Mouse (Mus musculus) embryonic fibroblast, embryonic 13.5 days (primary cell): ENCODE measurements around the gene Picalm. TPM values are rescaled to one million over a fixed set of nuclear protein-coding genes. Genes with fewer than 3 reads are reported as not detected.

ENCODE experiments used
- H3K27ac ChIP-seq: 2 replicates; pipeline ENCODE4 v1.5.1; 2012; ENCODE audit warnings: low read length, control low read depth, inconsistent platforms; ENCODE audit not compliant: insufficient read depth
- H3K4me1 ChIP-seq: 2 replicates; pipeline ENCODE4 v1.6.1; 2011; ENCODE audit warnings: low read length; ENCODE audit not compliant: control insufficient read depth, insufficient read depth
- H3K4me3 ChIP-seq: 2 replicates; pipeline ENCODE4 v1.5.1; 2011; ENCODE audit warnings: mild to moderate bottlenecking, control low read depth, low read length; ENCODE audit not compliant: insufficient read depth
- CTCF ChIP-seq: IDR thresholded peaks from 2 replicates; pipeline ENCODE4 v1.5.1; 2011; ENCODE audit warnings: mild to moderate bottlenecking, control low read depth, low read length, moderate library complexity, borderline replicate concordance; ENCODE audit not compliant: insufficient read depth
- POLR2A ChIP-seq: IDR thresholded peaks from 2 replicates; pipeline ENCODE4 v1.6.1; 2011; ENCODE audit warnings: low read depth, mild to moderate bottlenecking, control low read depth, low read length, moderate library complexity
- polyA plus RNA-seq: library from polyadenylated mRNA; stranded (reverse); fragments of >200 nt; gene quantifications from 2 replicates; pipeline ENCODE4 v1.2.4, GENCODE M21; 2011; ENCODE audit warnings: low read depth; ENCODE audit not compliant: missing spikeins, insufficient read length

Gene Picalm
- polyA plus RNA-seq, 1 experiment, result 615 TPM

GRCm38 (mm10) chr7:90236289-90236905, 106.4 kb downstream of the Picalm start:
- Histone ChIP-seq H3K4me3 (no peak overlapping the region), H3K27ac (no peak overlapping the region), H3K4me1 (peaks cover 13% of the 10 kb centered on the region)
- no peak for TF ChIP-seq POLR2A
- no peak for TF ChIP-seq CTCF

- no peak for TF ChIP-seq CTCF
- Histone ChIP-seq H3K4me3 (no peak overlapping the region), H3K4me1 (peaks cover 5% of the 10 kb centered on the region; the same call in 1 of the 2 replicates), H3K27ac (0 out of 2 replicates have a peak overlapping the region, but pooled peaks have one; percentile 13)
These were observed 113.1 kb downstream of the Picalm start for GRCm38 (mm10) chr7:90243151-90243550.

GRCm38 (mm10) chr7:90243643-90244042, 113.6 kb downstream of the Picalm start:
- H3K4me3 ChIP-seq, result no peak overlapping the region
- TF ChIP-seq CTCF, result no peak
- no peak for TF ChIP-seq POLR2A

GRCm38 (mm10) chr7:90252946-90253345, 122.9 kb downstream of the Picalm start:
- Histone ChIP-seq H3K27ac (no peak overlapping the region), H3K4me1 (no peaks in the 10 kb centered on the region), H3K4me3 (no peak overlapping the region)
- TF ChIP-seq CTCF (no peak), POLR2A (no peak)

More at GRCm38 (mm10) chr7:90243643-90244042, 113.6 kb downstream of the Picalm start:
- H3K27ac ChIP-seq, result 0 out of 2 replicates have a peak overlapping the region, but pooled peaks have one; percentile 13
- H3K4me1 ChIP-seq, result peaks cover 5% of the 10 kb centered on the region; the same call in 1 of the 2 replicates

- H3K4me1 ChIP-seq, result no peaks in the 10 kb centered on the region
- no peak overlapping the region for H3K27ac ChIP-seq
- no peak overlapping the region for H3K4me3 ChIP-seq
- TF ChIP-seq POLR2A (no peak), CTCF (no peak)
These were observed 128.7 kb downstream of the Picalm start for GRCm38 (mm10) chr7:90258701-90259100.

- H3K4me1 ChIP-seq, result no peaks in the 10 kb centered on the region
- no peak overlapping the region for H3K4me3 ChIP-seq
- TF ChIP-seq CTCF, result no peak
- TF ChIP-seq POLR2A, result no peak
- no peak overlapping the region for H3K27ac ChIP-seq
These were observed 129.9 kb downstream of the Picalm start for GRCm38 (mm10) chr7:90259899-90260298.

GRCm38 (mm10) chr7:90261902-90262599, 132.0 kb downstream of the Picalm start:
- no peak for TF ChIP-seq CTCF
- TF ChIP-seq POLR2A, result no peak

More at GRCm38 (mm10) chr7:90261902-90262599, 132.0 kb downstream of the Picalm start:
- no peak overlapping the region for H3K27ac ChIP-seq
- no peak overlapping the region for H3K4me3 ChIP-seq
- no peaks in the 10 kb centered on the region for H3K4me1 ChIP-seq

Other genes starting within 250 kb of the Picalm start
- 0.55 TPM in 1 of 2 replicates, not detected in the other for gene Ccdc81, start 226.6 kb upstream of the Picalm start, polyA plus RNA-seq
- gene Hikeshi, start 189.0 kb upstream of the Picalm start, polyA plus RNA-seq, result 70.4 and 72.5 TPM in 2 replicates
- gene Eed, start 149.2 kb upstream of the Picalm start, polyA plus RNA-seq, result 106 and 119 TPM in 2 replicates
- gene Ccdc83, start 135.6 kb downstream of the Picalm start, polyA plus RNA-seq, result not detected in 2 replicates
- 31.1 and 41.3 TPM in 2 replicates for gene Sytl2, start 172.0 kb downstream of the Picalm start, polyA plus RNA-seq